Mouse (Mus musculus) CD4-positive, CD25-positive, alpha-beta regulatory T cell (primary cell): ENCODE measurements around the gene Slc44a4. TPM values are rescaled to one million over a fixed set of nuclear protein-coding genes. Genes with fewer than 3 reads are reported as not detected.

Source experiments
- polyA plus RNA-seq: library from polyadenylated mRNA; unstranded; fragments of 100-300 nt; shearing (Covaris generic); gene quantifications from one replicate; pipeline ENCODE4 v1.2.1, GENCODE M21; 2017

Gene Slc44a4
- polyA plus RNA-seq: not detected

DNA sequence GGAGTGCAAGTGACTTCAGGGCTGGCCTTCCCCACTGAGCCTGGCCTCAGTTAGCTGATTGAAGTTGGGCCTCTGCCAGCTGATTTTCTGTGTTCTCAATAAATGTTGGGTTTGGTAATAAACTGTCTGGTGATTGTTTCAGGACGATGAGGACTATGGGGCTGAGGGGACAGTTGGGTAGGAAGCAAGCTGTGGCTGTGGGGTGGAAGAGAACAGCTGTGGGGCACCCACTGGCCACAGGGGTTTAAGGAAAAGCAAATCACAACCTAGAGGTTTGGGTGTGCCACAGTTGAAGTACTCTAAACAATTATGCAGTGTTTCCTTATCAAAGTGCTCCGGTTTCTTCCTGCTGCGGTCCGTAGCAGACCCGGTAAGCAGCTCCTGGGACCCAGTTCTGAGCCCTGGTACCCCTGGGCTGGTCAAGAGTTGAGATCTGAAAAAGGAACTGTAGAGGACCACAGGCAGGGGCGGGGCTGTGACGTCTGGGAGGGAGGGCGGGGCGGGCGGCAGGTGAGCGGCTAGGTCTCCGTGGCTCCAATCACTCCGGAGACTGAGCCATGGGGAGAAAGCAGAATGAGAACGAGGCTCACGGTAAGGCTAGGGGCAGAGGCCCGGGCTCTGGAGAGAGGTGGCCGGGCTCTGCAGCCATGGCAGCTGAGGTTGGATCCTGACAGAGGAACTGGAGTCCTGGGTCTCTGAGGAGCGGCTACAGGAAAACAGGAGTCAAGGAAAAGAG is at the start of gene Slc44a4:
Slc44a4 (plus strand) TSS at position 537 of the 736 bp plus-strand sequence.

DNA sequence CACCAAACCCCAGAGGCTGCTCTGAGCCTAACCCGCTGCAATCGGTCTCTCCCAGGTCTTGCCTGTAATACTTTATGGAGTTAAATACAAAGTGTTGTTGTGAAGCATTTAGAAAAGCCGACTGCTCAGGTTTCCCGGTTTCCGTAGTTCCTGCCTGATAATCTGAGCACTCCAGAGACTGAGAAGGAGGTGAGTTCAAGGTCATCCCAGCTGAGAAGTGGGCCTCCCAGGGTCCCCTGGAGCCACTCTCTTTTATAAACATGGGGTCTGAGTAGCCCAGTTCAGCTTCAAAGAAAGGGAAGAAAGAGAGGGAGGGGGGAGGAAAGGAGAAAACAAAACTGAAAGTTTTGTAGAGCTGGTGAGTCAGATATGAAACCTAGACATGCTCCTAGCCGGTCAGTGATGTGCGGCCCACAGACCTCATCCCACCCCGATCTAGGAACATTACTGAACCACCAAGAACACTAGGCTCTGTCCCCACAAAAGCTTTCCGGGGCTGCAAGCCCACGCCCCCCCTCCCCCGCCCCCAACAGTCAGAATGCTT is 34.9 kb upstream of the Slc44a4 start, which contains the start of gene Zbtb12:
Zbtb12 (plus strand) TSS at position 148 of the 544 bp plus-strand sequence.

DNA sequence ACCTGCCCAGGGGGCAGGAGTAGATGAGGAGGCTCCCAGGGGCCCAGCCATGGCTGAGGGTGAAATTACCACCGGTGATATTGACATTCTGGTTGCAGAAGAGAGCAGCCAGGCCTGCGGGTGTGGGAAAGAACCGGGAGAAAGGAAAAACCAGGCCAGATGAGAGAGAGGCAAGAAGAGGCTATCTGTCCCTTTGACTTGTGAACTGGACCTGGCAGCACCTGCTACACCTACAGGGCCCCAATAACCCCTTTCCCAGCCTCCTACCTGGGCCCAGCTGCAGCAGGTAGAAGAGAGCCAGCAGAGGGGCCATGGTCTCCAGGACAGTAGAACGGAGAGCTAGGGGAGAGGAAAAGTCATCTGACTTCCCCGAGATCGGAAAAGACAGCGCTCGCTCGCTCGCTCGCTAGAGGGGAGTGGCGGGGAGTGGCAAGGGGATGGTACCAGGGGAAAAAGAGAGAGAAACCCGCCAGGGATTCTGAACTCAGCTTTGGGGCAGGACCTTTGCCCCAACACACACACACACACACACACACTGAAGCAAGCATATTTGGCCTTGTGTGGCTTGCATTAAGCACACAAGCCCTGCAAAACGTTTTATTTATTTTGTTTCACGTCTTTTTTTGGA is 32.5 kb upstream of the Slc44a4 start, which contains the start of gene Gm20547:
Gm20547 (minus strand) TSS at position 360 of the 628 bp plus-strand sequence.

DNA sequence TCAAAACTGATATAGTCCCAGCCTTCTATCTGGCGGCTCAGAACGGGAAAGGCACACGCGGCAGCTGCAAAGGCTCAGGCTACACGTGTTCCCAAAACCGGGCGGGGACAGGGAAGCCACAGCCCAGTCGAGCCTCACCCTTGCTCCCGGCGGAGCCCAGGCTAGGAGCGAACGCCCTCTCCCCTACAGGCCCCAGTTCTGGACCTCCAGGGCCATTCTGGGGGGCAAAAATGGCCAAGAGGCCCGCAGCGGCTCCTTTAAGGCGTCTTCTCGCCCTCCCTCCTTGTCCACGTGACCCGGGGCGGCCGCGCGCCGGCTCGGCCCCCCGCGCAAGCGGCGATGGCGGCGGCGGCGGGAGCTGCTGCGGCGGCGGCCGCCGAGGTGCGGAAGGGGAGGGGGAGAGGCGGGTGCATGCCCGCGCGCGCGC is 16.1 kb upstream of the Slc44a4 start, which contains the start of the genes C2 and Ehmt2:
C2 (minus strand) TSS at position 106 of the 427 bp plus-strand sequence.
Ehmt2 (plus strand) TSS at position 310 of the 427 bp plus-strand sequence.

DNA sequence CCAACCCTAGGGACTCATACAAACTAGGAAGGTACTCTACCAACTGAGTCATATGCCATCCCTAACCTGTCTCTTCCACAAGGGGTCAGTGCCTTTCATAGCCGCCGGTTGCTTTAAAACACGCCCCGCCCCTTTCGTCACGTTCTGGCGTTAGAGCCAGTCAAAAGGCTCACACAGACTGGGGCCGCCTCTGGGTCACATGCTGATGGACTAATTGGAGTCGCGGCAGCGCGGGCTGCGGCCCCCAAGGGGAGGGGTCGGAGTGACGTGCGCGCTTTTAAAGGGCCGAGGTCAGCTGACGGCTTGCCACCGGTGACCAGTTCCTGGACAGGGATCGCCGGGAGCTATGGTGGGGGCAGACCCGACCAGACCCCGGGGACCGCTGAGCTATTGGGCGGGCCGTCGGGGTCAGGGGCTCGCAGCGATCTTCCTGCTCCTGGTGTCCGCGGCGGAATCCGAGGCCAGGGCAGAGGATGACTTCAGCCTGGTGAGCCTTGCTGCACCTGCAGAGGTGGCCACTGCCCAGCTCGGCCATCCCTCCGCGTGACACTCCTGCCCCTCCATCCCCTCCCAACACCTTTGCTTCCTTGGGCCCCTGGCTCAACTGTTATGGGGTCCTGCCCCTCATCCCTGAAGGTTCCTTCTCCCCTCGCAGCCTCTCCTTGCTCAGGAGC is 16.9 kb downstream of the Slc44a4 start, which contains the start of gene Neu1:
Neu1 (plus strand) TSS at position 193 of the 674 bp plus-strand sequence.

GRCm38 (mm10) chr17:34959130-34959778 is 45.0 kb downstream of the Slc44a4 start, which contains the start of gene Hspa1b:
TSS of gene Hspa1b (minus strand) at chr17:34959238.

DNA sequence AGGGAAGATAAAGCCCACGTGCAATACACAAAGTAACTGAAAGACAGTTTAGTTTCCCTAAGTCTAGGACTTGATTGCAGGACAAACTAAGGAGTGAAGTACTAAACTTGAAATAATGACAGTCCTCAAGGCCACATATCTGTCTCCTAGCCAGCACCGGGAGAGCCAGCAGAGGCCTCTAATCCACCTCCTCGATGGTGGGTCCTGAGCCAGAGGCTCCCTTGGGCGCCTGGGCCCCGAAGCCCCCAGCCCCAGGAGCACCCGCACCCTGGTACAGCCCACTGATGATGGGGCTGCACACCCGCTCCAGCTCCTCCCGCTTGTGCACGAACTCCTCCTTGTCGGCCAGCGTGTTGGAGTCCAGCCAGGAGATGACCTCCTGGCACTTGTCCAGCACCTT is 55.6 kb downstream of the Slc44a4 start, which contains the start of gene Gm20481:
Gm20481 (plus strand) TSS at position 91 of the 400 bp plus-strand sequence.

DNA sequence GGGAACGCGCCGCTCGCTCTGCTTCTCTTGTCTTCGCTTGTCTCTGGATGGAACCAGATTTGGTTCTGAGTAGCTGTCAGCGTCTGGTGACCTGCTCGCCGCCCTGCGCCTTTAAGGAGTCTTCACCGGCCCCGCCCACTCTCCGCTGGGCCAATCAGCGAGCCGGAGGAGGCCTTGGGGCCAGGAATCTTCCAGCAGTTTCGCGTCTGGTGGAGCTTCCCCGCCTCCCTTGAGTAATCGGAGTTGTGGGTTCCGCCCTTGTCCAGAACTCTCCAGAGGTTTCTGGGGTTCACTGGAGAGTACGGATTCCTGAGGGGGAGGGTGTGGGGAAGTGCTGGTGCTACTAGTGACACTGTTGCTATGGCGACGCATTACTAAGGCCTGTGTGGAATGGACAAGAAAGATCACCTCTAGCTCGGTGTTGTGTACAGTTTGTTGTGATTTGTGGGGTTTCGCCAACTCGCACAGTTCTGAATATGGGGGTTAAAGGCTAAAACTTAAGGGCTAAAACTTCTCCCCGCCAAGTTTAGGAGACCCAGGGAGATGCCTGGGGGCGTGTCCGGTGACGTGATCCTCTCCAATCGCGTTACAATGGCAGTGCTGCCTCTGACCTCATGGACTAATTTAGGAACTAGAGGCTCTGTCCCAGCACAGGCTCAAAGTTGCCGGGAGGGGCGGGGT is 57.9 kb downstream of the Slc44a4 start, which contains the start of the genes Hspa1a and Hspa1l:
Hspa1a (minus strand) TSS at position 88 of the 681 bp plus-strand sequence.
Hspa1l (plus strand) TSS at position 635 of the 681 bp plus-strand sequence.

Other genes starting within 250 kb of the Slc44a4 start
- gene Tnxb, start 243.9 kb upstream of the Slc44a4 start, polyA plus RNA-seq: not detected
- not detected for gene C4b, start 170.6 kb upstream of the Slc44a4 start, polyA plus RNA-seq
- not detected for gene Cyp21a1, start 109.9 kb upstream of the Slc44a4 start, polyA plus RNA-seq
- 31.8 TPM for gene Stk19, start 77.5 kb upstream of the Slc44a4 start, polyA plus RNA-seq
- 78.8 TPM for gene Dxo, start 77.4 kb upstream of the Slc44a4 start, polyA plus RNA-seq
- 126 TPM for gene Skiv2l, start 64.3 kb upstream of the Slc44a4 start, polyA plus RNA-seq
- gene Nelfe, start 64.1 kb upstream of the Slc44a4 start, polyA plus RNA-seq: 47.9 TPM
- 0.91 TPM for gene Cfb, start 51.9 kb upstream of the Slc44a4 start, polyA plus RNA-seq
- gene Zbtb12, start 35.0 kb upstream of the Slc44a4 start, polyA plus RNA-seq: 0.36 TPM
- gene Gm20547, start 32.4 kb upstream of the Slc44a4 start, polyA plus RNA-seq: 0.07 TPM
- 2.6 TPM for gene C2, start 16.2 kb upstream of the Slc44a4 start, polyA plus RNA-seq
- 69.4 TPM for gene Ehmt2, start 16.0 kb upstream of the Slc44a4 start, polyA plus RNA-seq
- gene Neu1, start 16.8 kb downstream of the Slc44a4 start, polyA plus RNA-seq: 75.2 TPM
- gene Hspa1b, start 44.8 kb downstream of the Slc44a4 start, polyA plus RNA-seq: 15.6 TPM
- gene Gm20481, start 55.4 kb downstream of the Slc44a4 start, polyA plus RNA-seq: not detected
- gene Hspa1a, start 57.7 kb downstream of the Slc44a4 start, polyA plus RNA-seq: 2.8 TPM
- not detected for gene Hspa1l, start 58.2 kb downstream of the Slc44a4 start, polyA plus RNA-seq
- 81.8 TPM for gene Lsm2, start 67.4 kb downstream of the Slc44a4 start, polyA plus RNA-seq
- 174 TPM for gene Vars, start 86.5 kb downstream of the Slc44a4 start, polyA plus RNA-seq
- gene Vwa7, start 102.1 kb downstream of the Slc44a4 start, polyA plus RNA-seq: 0.18 TPM
- gene Sapcd1, start 113.5 kb downstream of the Slc44a4 start, polyA plus RNA-seq: 0.81 TPM
- gene Msh5, start 132.3 kb downstream of the Slc44a4 start, polyA plus RNA-seq: 1.2 TPM
- gene Clic1, start 135.5 kb downstream of the Slc44a4 start, polyA plus RNA-seq: 479 TPM
- gene Ddah2, start 144.6 kb downstream of the Slc44a4 start, polyA plus RNA-seq: 1.2 TPM
- gene Ly6g6c, start 150.9 kb downstream of the Slc44a4 start, polyA plus RNA-seq: not detected
- not detected for gene Mpig6b, start 151.7 kb downstream of the Slc44a4 start, polyA plus RNA-seq
- gene Ly6g6e, start 162.4 kb downstream of the Slc44a4 start, polyA plus RNA-seq: not detected
- gene Ly6g6d, start 163.6 kb downstream of the Slc44a4 start, polyA plus RNA-seq: not detected
- gene Ly6g6f, start 171.1 kb downstream of the Slc44a4 start, polyA plus RNA-seq: not detected
- 66.3 TPM for gene Abhd16a, start 174.8 kb downstream of the Slc44a4 start, polyA plus RNA-seq
- not detected for gene Ly6g5c, start 193.8 kb downstream of the Slc44a4 start, polyA plus RNA-seq
- 1.1 TPM for gene Ly6g5b, start 201.0 kb downstream of the Slc44a4 start, polyA plus RNA-seq
- gene Gpank1, start 207.0 kb downstream of the Slc44a4 start, polyA plus RNA-seq: 52.4 TPM
- gene Csnk2b, start 207.6 kb downstream of the Slc44a4 start, polyA plus RNA-seq: 244 TPM
- gene D17H6S53E, start 211.9 kb downstream of the Slc44a4 start, polyA plus RNA-seq: 3.3 TPM
- gene Apom, start 217.6 kb downstream of the Slc44a4 start, polyA plus RNA-seq: not detected
- gene Bag6, start 220.7 kb downstream of the Slc44a4 start, polyA plus RNA-seq: 57.1 TPM